Mouse (Mus musculus): ENCODE data around the gene Zfp672.

Gene Zfp672

DNA sequence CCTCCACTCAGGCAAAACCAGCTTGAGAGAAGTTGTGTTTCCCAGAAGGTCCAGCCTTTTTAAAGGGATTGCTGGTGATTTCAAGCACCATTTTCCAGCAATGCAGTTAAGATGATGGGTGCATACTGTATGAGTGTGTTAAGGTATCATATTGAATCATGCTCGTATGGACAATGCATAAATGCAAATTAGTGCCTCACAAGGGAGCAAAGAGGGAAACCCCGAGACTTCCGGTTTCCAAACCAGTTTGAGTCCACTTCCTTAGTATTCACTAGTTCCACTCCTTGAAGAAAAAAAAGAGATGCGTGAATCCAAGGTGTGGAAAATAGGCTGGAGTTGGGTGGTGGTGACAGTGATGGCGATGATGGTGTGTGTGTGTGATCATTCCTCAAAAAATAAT lies 47.6 kb downstream of the Zfp672 start:
- DNase-seq (ENCODE audit: low spot score in 2 of 2), result no peak

DNA sequence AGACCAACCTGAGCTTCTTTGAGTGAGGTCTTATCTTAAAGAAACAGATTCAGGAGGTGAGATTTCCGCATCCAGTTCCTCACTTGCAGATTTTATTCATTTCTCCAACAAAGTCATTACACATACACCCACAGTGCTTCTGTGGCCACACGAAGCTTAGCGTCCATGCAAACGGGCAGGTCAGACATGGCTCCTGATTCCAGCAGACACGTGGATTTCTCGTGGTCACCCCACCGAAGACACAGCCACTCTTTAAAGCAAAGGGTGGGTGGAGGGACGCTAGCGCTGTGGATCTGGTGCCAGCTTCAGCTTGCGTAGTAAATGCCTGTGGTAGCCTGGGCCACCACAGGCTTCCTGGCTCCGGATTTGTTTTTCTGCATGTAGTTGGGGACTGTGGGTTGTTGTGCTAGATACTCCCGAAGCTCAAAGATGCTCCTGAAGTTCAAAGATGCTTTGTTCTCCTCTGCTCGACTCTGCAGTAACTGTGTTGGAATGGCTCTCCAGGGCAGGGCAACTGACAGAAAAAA lies 48.1 kb downstream of the Zfp672 start:
- no peak for DNase-seq (ENCODE audit: low spot score in 2 of 2)

DNA sequence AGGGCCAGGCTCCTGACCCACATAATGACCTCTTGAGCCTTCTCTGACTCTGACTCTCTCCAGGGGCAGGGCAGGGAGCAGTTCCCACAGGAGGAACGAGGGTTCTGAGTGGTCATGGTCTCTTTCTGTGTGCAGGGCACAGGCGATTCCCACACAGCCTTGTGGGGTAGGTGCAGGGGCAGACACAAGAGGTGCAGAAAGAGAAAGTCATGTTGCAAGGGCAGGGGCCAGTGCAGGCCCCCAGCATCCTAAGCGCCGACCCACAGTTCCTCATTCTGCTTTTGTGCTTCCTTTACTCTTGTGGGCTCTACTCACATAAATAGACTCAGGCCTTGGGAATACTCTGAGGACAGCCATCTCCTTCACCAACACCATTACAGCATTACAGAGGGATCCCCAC lies 54.4 kb downstream of the Zfp672 start:
- DNase-seq (ENCODE audit: low spot score in 2 of 2), result no peak

DNA sequence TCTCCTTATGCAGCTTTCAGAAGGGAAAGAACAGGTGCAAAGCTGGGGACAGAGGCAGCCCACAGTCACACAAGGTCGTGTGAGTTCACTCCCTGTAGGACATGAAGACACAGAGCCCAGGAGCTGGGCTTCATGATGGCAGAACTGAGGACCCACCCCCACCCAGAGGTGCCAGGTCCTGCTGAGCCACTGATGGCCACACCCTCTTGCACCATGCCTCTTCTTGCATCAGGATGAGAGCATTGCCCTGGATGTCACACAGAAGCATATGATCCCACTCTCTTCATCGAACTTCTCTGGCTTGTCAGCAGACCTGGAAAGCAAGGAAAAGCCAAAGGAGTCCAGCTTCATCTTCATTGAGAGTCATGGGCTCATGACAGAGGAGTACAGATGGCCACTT lies 55.6 kb downstream of the Zfp672 start, which contains the start of gene 4930438A08Rik:
4930438A08Rik (plus strand) TSS at position 228 of the 400 bp plus-strand sequence.
- DNase-seq (ENCODE audit: low spot score in 2 of 2), result no peak

DNA sequence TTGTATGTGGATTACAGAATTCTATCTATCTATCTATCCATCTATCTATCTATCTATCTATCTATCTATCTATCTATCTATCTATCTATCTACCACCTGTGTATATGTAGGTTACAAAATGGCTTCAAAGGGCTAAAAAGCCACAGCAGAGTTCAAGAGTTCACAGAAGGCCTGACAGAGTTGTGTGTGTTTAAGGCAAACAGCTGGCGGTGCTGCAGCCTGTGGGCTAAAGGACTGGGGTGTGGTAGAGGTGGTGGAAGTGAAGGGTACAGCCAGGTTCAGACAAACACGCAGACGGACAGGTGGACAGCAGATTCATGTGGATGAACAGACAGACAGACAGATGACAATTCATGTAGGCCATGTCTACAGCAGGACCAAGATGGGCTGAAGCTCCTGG lies 61.9 kb downstream of the Zfp672 start:
- no peak for DNase-seq (ENCODE audit: low spot score in 2 of 2)

Measured in left cerebral cortex, adult 9 months (tissue).